Mouse (Mus musculus): ENCODE results near the gene Rcbtb2. TPM values are rescaled to one million over a fixed set of nuclear protein-coding genes. Genes with fewer than 3 reads are reported as not detected.

The Rcbtb2 gene
- total RNA-seq, 2 experiments from 2014 or later, result 16.1 to 19.4 TPM

DNA sequence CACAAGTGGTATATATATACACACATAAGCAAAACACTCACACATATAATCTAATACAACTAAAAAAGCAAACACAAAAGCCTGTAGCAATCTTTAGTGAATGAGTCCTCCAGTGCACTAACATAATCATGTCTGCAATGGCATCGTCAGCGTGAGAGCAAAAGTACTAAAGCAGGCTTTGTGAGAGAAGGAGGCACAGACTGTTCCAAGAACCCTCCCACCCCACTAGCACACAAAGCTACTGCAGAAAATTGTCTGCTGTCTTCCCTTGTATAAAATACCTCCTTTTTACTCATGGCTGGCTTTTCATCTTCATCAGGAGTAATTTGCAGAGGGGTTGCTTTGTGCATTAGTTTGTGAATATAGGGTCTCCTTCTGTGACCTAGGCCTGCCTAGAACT is 129.4 kb downstream of the Rcbtb2 start:
- intact Hi-C loops (cut with DNase I), result no loop called here
- no peak for DNase-seq

DNA sequence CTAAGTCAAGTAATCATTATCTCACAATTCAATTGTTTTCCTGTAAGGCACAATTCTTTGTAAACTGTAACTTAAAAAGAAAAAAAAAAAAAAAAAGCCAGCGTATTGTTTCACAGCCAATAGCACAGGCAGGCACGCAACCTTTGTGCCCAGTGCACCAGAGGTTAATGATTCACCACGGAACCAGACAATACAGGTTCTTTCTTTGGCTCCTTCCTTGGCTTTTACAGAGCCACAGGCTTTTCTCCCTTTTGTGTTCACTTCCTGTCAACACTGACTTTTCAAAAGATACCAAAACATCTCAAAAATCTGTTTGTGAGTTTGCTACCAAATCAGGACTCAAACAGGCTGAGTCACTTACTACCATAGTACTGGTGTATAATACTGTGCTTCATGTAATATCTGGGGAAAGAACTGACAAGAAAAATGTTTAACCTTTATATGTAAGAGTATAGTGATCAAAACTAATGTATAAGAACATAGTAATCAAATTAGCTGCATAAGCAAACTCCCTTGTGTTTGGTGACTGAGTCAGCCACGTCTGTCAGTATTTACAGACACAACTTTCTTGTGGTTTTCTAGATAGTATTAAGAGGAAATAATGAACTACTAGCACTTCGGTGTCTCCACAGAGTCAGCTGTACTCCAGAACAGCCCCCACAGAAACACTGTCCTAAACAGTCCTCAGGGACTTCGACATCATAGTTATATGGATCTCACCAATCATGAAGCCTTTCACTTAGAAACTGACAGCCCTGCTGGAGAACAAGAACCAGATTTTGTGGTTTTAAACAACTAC is 130.8 kb downstream of the Rcbtb2 start:
- intact Hi-C loops (cut with DNase I), result no loop called here
- no peak for DNase-seq

DNA sequence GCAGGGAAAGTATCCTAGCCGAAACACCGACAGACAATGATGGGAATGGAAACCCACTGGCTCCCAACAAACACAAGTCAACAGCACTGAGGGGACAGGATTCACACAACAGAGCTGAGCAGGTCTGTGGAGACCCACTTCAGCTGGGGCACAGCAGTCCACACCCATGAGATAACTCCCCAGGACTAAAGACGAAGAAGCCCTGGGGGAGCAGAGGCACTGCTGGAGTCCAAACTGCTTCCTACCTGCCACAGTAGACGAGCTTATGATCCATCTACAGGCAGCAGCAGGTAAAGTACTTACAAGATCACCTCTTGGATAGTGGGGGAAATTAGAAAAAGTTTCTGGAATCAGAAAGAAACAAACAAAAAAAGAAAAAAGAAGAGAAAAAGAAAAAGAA is 131.6 kb downstream of the Rcbtb2 start:
- no peak for DNase-seq
- intact Hi-C loops (cut with DNase I), result no loop called here

DNA sequence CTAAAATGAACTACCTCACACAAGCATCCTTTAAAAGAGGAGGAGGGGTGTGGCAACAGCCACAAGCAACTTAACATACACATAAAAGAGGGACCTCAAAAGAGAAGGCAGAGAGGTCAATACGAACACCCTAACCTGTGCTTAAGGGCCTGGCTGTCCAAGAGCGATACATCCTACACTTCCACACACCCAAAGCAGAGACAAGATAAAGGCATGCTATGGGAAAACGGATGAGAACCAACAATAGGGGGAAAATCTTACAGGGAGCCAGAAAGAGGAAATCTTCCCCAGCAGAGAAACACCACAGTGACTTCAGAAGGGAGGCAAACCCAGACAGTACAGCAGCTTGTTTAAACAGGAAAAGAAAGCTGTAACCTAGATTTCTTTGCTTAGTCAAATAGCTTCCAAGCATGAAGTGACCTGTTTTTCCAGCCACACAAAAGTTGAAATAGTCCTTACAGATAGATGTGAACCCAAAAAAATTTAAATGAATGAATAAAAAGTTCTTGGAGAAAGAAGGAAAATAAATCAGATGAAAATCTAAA is 132.7 kb downstream of the Rcbtb2 start:
- intact Hi-C loops (cut with DNase I), result no loop called here
- DNase-seq, result no peak

DNA sequence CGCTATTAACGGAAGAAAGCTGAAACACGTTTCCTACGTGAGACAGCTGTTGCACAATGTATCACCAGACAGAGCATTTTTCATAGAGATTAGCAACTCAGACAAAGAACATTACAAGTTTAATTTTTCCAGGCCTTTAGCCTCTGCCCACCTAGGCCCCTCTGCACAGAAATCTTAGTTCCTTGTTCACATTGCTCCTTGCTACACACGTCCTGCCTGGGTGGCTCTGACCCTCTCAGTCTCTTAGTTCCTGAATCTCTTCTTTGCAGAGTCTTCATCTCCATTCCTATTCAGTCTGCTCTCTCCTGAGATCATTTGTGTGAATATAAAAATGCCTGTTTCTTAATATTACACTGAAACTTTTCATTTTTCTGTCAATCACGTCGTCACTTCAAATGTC is 134.5 kb downstream of the Rcbtb2 start:
- intact Hi-C loops (cut with DNase I), result no loop called here
- DNase-seq, result no peak

Small RNAs within 50 kb of the gene (microRNA-seq; reads per million reads assigned to microRNA genes)
- 0 reads per million in 2 experiments for gene Mir687

Other genes starting within 250 kb of the Rcbtb2 start
- gene Cysltr2, start 73.9 kb upstream of the Rcbtb2 start, total RNA-seq (2021), result not detected
- gene Lpar6, start 114.9 kb downstream of the Rcbtb2 start, total RNA-seq (2021), result 1 to 10 TPM in 1 of 2 experiments, under 1 TPM in 1; 0.99 to 1.4 TPM
- gene Rb1, start 202.8 kb downstream of the Rcbtb2 start, total RNA-seq (2021), result 10 to 100 TPM; 14.2 to 18.0 TPM

All from gastrocnemius, postnatal 36 days (tissue).